Mouse (Mus musculus): ENCODE measurements at regions not wholly inside any gene's neighbourhood (a gene's known extent, or its start where the extent isn't known, plus 50 kb on each side); places are given as distances from the start of the nearest gene placed in this dataset.

- Histone ChIP-seq H3K4me1 (ENCODE audit: control insufficient read depth, insufficient read depth, low read length) (no peaks in the 10 kb centered on the region), H3K9ac (ENCODE audit: low read depth, low read length) (no peak overlapping the region), H3K79me2 (ENCODE audit: control insufficient read depth, insufficient read depth, low read length) (no peaks in the 10 kb centered on the region), H3K36me3 (ENCODE audit: control insufficient read depth, insufficient read depth, low read length) (no peaks in the 10 kb centered on the region), H3K4me3 (ENCODE audit: insufficient read depth, low read depth, low read length) (no peak overlapping the region), H3K27me3 (ENCODE audit: control insufficient read depth, insufficient read depth, low read length) (no peaks in the 10 kb centered on the region), H3K27ac (replicated peaks; ENCODE audit: insufficient read depth, low read depth, low read length) (no peak overlapping the region)
- 85% methylated on average over 2 of the region's 2 CpGs for WGBS
- TF ChIP-seq CTCF (IDR thresholded peaks at IDR 0.05; ENCODE audit: low read depth, low read length), result no peak
- TF ChIP-seq POLR2A (IDR thresholded peaks at IDR 0.05; ENCODE audit: extremely low read depth, insufficient read depth, low read length), result no peak
- DNase-seq (ENCODE audit: extremely low read depth, low read depth, low spot score), result no peak
These were observed 611.3 kb downstream of the Dach1 start for GRCm38 (mm10) chr14:97558289-97558688.

- Histone ChIP-seq H3K27ac (replicated peaks; ENCODE audit: insufficient read depth, low read depth, low read length) (no peak overlapping the region), H3K4me3 (ENCODE audit: insufficient read depth, low read depth, low read length) (no peak overlapping the region), H3K27me3 (ENCODE audit: control insufficient read depth, insufficient read depth, low read length) (no peaks in the 10 kb centered on the region), H3K4me1 (ENCODE audit: control insufficient read depth, insufficient read depth, low read length) (no peaks in the 10 kb centered on the region), H3K36me3 (ENCODE audit: control insufficient read depth, insufficient read depth, low read length) (no peaks in the 10 kb centered on the region), H3K9ac (ENCODE audit: low read depth, low read length) (no peak overlapping the region), H3K79me2 (ENCODE audit: control insufficient read depth, insufficient read depth, low read length) (no peaks in the 10 kb centered on the region)
- 89% methylated on average over 1 of the region's 1 CpGs for WGBS
- TF ChIP-seq POLR2A (IDR thresholded peaks at IDR 0.05; ENCODE audit: extremely low read depth, insufficient read depth, low read length) (no peak), CTCF (IDR thresholded peaks at IDR 0.05; ENCODE audit: low read depth, low read length) (no peak)
- DNase-seq (ENCODE audit: extremely low read depth, low read depth, low spot score), result no peak
These were observed 611.7 kb downstream of the Dach1 start for GRCm38 (mm10) chr14:97557888-97558287.

- TF ChIP-seq CTCF (IDR thresholded peaks at IDR 0.05; ENCODE audit: low read depth, low read length), result no peak
- no peak for TF ChIP-seq POLR2A (IDR thresholded peaks at IDR 0.05; ENCODE audit: extremely low read depth, insufficient read depth, low read length)
- no peaks in the 10 kb centered on the region for H3K36me3 ChIP-seq (ENCODE audit: control insufficient read depth, insufficient read depth, low read length)
- no peak overlapping the region for H3K9ac ChIP-seq (ENCODE audit: low read depth, low read length)
- no peak overlapping the region for H3K4me3 ChIP-seq (ENCODE audit: insufficient read depth, low read depth, low read length)
- H3K4me1 ChIP-seq (ENCODE audit: control insufficient read depth, insufficient read depth, low read length), result no peaks in the 10 kb centered on the region
- whole genome bisulfite sequencing, result 78% methylated on average over 4 of the region's 4 CpGs
- H3K79me2 ChIP-seq (ENCODE audit: control insufficient read depth, insufficient read depth, low read length), result no peaks in the 10 kb centered on the region
- H3K27me3 ChIP-seq (ENCODE audit: control insufficient read depth, insufficient read depth, low read length), result no peaks in the 10 kb centered on the region
- no peak overlapping the region for H3K27ac ChIP-seq (replicated peaks; ENCODE audit: insufficient read depth, low read depth, low read length)
- DNase-seq (ENCODE audit: extremely low read depth, low read depth, low spot score), result no peak
These were observed 623.3 kb downstream of the Dach1 start for GRCm38 (mm10) chr14:97546276-97546675.

GRCm38 (mm10) chr14:97544307-97544706 lies 625.3 kb downstream of the Dach1 start:
- Histone ChIP-seq H3K36me3 (ENCODE audit: control insufficient read depth, insufficient read depth, low read length) (no peaks in the 10 kb centered on the region), H3K9ac (ENCODE audit: low read depth, low read length) (no peak overlapping the region), H3K4me1 (ENCODE audit: control insufficient read depth, insufficient read depth, low read length) (no peaks in the 10 kb centered on the region), H3K27ac (replicated peaks; ENCODE audit: insufficient read depth, low read depth, low read length) (no peak overlapping the region), H3K79me2 (ENCODE audit: control insufficient read depth, insufficient read depth, low read length) (no peaks in the 10 kb centered on the region), H3K4me3 (ENCODE audit: insufficient read depth, low read depth, low read length) (no peak overlapping the region), H3K27me3 (ENCODE audit: control insufficient read depth, insufficient read depth, low read length) (no peaks in the 10 kb centered on the region)
- no peak for TF ChIP-seq CTCF (IDR thresholded peaks at IDR 0.05; ENCODE audit: low read depth, low read length)
- TF ChIP-seq POLR2A (IDR thresholded peaks at IDR 0.05; ENCODE audit: extremely low read depth, insufficient read depth, low read length), result no peak
- 42% methylated on average over 6 of the region's 6 CpGs for WGBS
- no peak for DNase-seq (ENCODE audit: extremely low read depth, low read depth, low spot score)

- no peak for TF ChIP-seq CTCF (IDR thresholded peaks at IDR 0.05; ENCODE audit: low read depth, low read length)
- TF ChIP-seq POLR2A (IDR thresholded peaks at IDR 0.05; ENCODE audit: extremely low read depth, insufficient read depth, low read length), result no peak
- DNase-seq (ENCODE audit: extremely low read depth, low read depth, low spot score), result no peak
- H3K4me1 ChIP-seq (ENCODE audit: control insufficient read depth, insufficient read depth, low read length), result no peaks in the 10 kb centered on the region
- H3K79me2 ChIP-seq (ENCODE audit: control insufficient read depth, insufficient read depth, low read length), result no peaks in the 10 kb centered on the region
- no peak overlapping the region for H3K27ac ChIP-seq (replicated peaks; ENCODE audit: insufficient read depth, low read depth, low read length)
- no peak overlapping the region for H3K9ac ChIP-seq (ENCODE audit: low read depth, low read length)
- WGBS, result 91% methylated on average over 5 of the region's 5 CpGs
- H3K4me3 ChIP-seq (ENCODE audit: insufficient read depth, low read depth, low read length), result no peak overlapping the region
- no peaks in the 10 kb centered on the region for H3K27me3 ChIP-seq (ENCODE audit: control insufficient read depth, insufficient read depth, low read length)
- no peaks in the 10 kb centered on the region for H3K36me3 ChIP-seq (ENCODE audit: control insufficient read depth, insufficient read depth, low read length)
These were observed 632.6 kb downstream of the Dach1 start for GRCm38 (mm10) chr14:97537012-97537411.

- Histone ChIP-seq H3K4me1 (ENCODE audit: control insufficient read depth, insufficient read depth, low read length) (no peaks in the 10 kb centered on the region), H3K27me3 (ENCODE audit: control insufficient read depth, insufficient read depth, low read length) (no peaks in the 10 kb centered on the region), H3K27ac (replicated peaks; ENCODE audit: insufficient read depth, low read depth, low read length) (no peak overlapping the region), H3K79me2 (ENCODE audit: control insufficient read depth, insufficient read depth, low read length) (no peaks in the 10 kb centered on the region), H3K4me3 (ENCODE audit: insufficient read depth, low read depth, low read length) (no peak overlapping the region), H3K9ac (ENCODE audit: low read depth, low read length) (no peak overlapping the region), H3K36me3 (ENCODE audit: control insufficient read depth, insufficient read depth, low read length) (no peaks in the 10 kb centered on the region)
- no peak for DNase-seq (ENCODE audit: extremely low read depth, low read depth, low spot score)
- no peak for TF ChIP-seq CTCF (IDR thresholded peaks at IDR 0.05; ENCODE audit: low read depth, low read length)
- TF ChIP-seq POLR2A (IDR thresholded peaks at IDR 0.05; ENCODE audit: extremely low read depth, insufficient read depth, low read length), result no peak
- 38% methylated on average over 1 of the region's 1 CpGs for WGBS
These were observed 658.2 kb downstream of the Dach1 start for GRCm38 (mm10) chr14:97511318-97511717.
